Mouse (Mus musculus): Measurements from ENCODE around the gene Ppp1r36.

The Ppp1r36 gene

GRCm38 (mm10) chr12:76417433-76417854 is at the start of gene Ppp1r36:
Gene Ppp1r36 (plus strand): TSS chr12:76417538.
- no peak for DNase-seq

- DNase-seq: peak; percentile 52
These were observed 49.0 kb upstream of the Ppp1r36 start for GRCm38 (mm10) chr12:76368201-76368789.

GRCm38 (mm10) chr12:76368790-76369205 is 48.5 kb upstream of the Ppp1r36 start:
- no peak for DNase-seq

- peak; percentile 96 for DNase-seq
These were observed 47.9 kb upstream of the Ppp1r36 start, which contains the start of gene Zbtb25 for GRCm38 (mm10) chr12:76369206-76369977. Gene Zbtb25 (minus strand): TSS chr12:76369602.

- peak; percentile 87 for DNase-seq
These were observed 47.1 kb upstream of the Ppp1r36 start, which contains the start of gene Zbtb1 for GRCm38 (mm10) chr12:76369978-76370830. Gene Zbtb1 (plus strand): TSS chr12:76370266.

- DNase-seq: peak; percentile 67
These were observed 46.3 kb upstream of the Ppp1r36 start for GRCm38 (mm10) chr12:76370831-76371571.

GRCm38 (mm10) chr12:76372046-76372445 is 45.3 kb upstream of the Ppp1r36 start:
- DNase-seq: no peak

GRCm38 (mm10) chr12:76372881-76373818 is 44.2 kb upstream of the Ppp1r36 start:
- no peak for DNase-seq

GRCm38 (mm10) chr12:76373991-76374390 is 43.3 kb upstream of the Ppp1r36 start:
- no peak for DNase-seq

GRCm38 (mm10) chr12:76374911-76375310 is 42.4 kb upstream of the Ppp1r36 start:
- DNase-seq: no peak

- DNase-seq: no peak
These were observed 41.8 kb upstream of the Ppp1r36 start for GRCm38 (mm10) chr12:76375506-76375905.

GRCm38 (mm10) chr12:76376649-76377048 is 40.7 kb upstream of the Ppp1r36 start:
- DNase-seq: no peak

GRCm38 (mm10) chr12:76377059-76377458 is 40.3 kb upstream of the Ppp1r36 start:
- no peak for DNase-seq

- DNase-seq: no peak
These were observed 39.6 kb upstream of the Ppp1r36 start for GRCm38 (mm10) chr12:76377726-76378125.

GRCm38 (mm10) chr12:76378556-76378955 is 38.8 kb upstream of the Ppp1r36 start:
- no peak for DNase-seq

- no peak for DNase-seq
These were observed 37.2 kb upstream of the Ppp1r36 start for GRCm38 (mm10) chr12:76380151-76380550.

GRCm38 (mm10) chr12:76385342-76385741 is 32.0 kb upstream of the Ppp1r36 start:
- no peak for DNase-seq

- no peak for DNase-seq
These were observed 28.5 kb upstream of the Ppp1r36 start for GRCm38 (mm10) chr12:76388794-76389193.

- DNase-seq: no peak
These were observed 25.6 kb upstream of the Ppp1r36 start for GRCm38 (mm10) chr12:76391595-76392271.

- no peak for DNase-seq
These were observed 24.4 kb upstream of the Ppp1r36 start for GRCm38 (mm10) chr12:76392979-76393378.

- no peak for DNase-seq
These were observed 20.1 kb upstream of the Ppp1r36 start for GRCm38 (mm10) chr12:76397281-76397680.
